Mouse (Mus musculus): Measurements from ENCODE around the gene Rftn1.
"Not testable (repeated sequence)": the region's sequence is repeated elsewhere in the genome, so short reads cannot be mapped to it uniquely, and the experiment has no call there.

- not testable (repeated sequence) for TF ChIP-seq POLR2A (IDR thresholded peaks at IDR 0.05; ENCODE audit: control insufficient read depth, extremely low read depth, insufficient read depth, low read length, poor library complexity); CTCF (IDR thresholded peaks at IDR 0.05; ENCODE audit: borderline replicate concordance, control insufficient read depth, extremely low read depth, insufficient read depth, low read length, poor library complexity)
These were observed 74.1 kb downstream of the Rftn1 start for GRCm38 (mm10) chr17:50116401-50116800.

All from thymus, adult 2 months (tissue).